Mouse (Mus musculus): ENCODE data around the gene Polr2h.

DNA sequence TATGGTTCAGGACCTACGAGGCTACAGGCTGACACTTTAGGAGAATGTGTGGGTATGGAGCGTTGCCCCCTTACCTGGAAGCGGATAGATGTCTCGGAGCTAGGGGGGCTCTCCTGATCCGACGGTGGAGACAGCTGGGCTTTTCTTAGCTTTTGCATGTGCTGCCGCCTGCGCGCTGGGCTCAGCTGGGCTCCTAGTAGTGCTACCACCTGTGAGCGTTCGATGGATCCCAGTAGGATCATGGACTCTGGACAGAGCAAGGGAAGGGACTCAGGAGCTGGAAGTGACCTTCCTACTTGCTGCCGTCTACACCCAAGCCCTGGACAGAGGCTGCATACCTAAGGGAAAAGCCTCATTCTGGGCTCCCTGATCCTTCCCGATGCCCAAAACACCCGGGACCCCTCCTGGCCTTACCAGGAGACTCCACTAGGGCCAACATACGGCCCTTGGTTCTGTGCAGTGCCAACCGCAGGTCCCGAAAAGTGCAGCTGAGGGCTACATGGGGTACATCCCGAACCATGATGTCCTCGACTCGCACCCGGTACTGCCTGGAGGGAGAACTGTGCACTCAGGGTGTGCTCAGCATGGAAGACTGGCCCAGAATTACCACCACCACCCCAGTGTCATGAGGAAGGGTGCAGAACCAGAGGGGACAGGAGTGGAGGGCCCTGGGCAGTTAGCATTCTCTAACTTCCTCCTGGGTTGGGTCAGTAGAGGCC, 9.1 kb upstream of the Polr2h start:
- TF ChIP-seq POLR2A (IDR thresholded peaks at IDR 0.05; ENCODE audit: low read depth, low read length) (no peak), IRF4 (IDR thresholded peaks at IDR 0.05; ENCODE audit: low read depth, low read length) (no peak), CTCF (conservative IDR thresholded peaks at IDR 0.05 in 1 of 2, IDR thresholded peaks at IDR 0.05 in 1 of 2; ENCODE audit: low read depth in 2 of 2, low read length in 2 of 2) (no peak), HCFC1 (IDR thresholded peaks at IDR 0.05; ENCODE audit: low read depth, low read length) (no peak), ZC3H11A (IDR thresholded peaks at IDR 0.05; ENCODE audit: low read depth, low read length) (no peak), MAFK (IDR thresholded peaks at IDR 0.05; ENCODE audit: insufficient replicate concordance, low read length) (no peak), CHD1 (IDR thresholded peaks at IDR 0.05; ENCODE audit: low read depth, low read length) (no peak), MYC (IDR thresholded peaks at IDR 0.05; ENCODE audit: low read depth, low read length) (no peak), ZMIZ1 (IDR thresholded peaks at IDR 0.05; ENCODE audit: low read depth, low read length) (no peak), PAX5 (IDR thresholded peaks at IDR 0.05; ENCODE audit: low read length) (no peak), BHLHE40 (IDR thresholded peaks at IDR 0.05; ENCODE audit: low read depth, low read length) (no peak)
